Mouse (Mus musculus): ENCODE measurements at regions not wholly inside any gene's neighbourhood (a gene's known extent, or its start where the extent isn't known, plus 50 kb on each side); places are given as distances from the start of the nearest gene placed in this dataset.

DNA sequence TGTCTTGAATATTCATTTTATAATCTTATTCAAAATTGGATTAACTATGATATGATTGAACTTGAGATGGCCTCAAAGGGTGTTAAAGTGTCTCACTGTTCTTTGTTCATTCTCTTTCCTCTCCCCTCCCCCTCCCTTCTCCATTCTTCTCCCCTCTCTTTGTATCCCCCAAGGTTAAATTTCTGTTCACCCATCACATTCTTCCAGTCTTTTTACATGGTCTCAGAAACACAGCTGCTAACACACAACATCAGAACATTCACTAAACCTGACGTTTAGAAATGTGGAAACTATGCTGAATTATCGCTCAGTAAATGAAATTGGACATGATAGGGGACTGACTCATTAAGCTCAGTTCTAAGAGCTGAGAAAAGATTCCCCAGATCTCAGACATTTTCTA is 60.6 kb upstream of the Nabp1 start:
- Histone ChIP-seq H3K27me3 (ENCODE audit: control insufficient read depth, insufficient read depth, low read depth, low read length) (no peaks in the 10 kb centered on the region), H3K9me3 (replicated peaks; ENCODE audit: control insufficient read depth, low read length) (no peaks in the 10 kb centered on the region), H3K4me3 (ENCODE audit: low read depth, low read length) (no peak overlapping the region), H3K4me1 (ENCODE audit: control insufficient read depth, low read depth, low read length) (no peaks in the 10 kb centered on the region; the same call in 1 of the 2 replicates), H3K4me2 (ENCODE audit: low read depth, low read length) (no peak overlapping the region), H3K36me3 (ENCODE audit: control insufficient read depth, insufficient read depth) (no peaks in the 10 kb centered on the region), H3K27ac (ENCODE audit: low read length) (no peak overlapping the region), H3K9ac (ENCODE audit: low read depth, low read length) (no peak overlapping the region)
- 65% methylated on average over 2 of the region's 2 CpGs for WGBS (ENCODE audit: insufficient replicate concordance)
- no peak for ATAC-seq (ENCODE audit: low read depth)

DNA sequence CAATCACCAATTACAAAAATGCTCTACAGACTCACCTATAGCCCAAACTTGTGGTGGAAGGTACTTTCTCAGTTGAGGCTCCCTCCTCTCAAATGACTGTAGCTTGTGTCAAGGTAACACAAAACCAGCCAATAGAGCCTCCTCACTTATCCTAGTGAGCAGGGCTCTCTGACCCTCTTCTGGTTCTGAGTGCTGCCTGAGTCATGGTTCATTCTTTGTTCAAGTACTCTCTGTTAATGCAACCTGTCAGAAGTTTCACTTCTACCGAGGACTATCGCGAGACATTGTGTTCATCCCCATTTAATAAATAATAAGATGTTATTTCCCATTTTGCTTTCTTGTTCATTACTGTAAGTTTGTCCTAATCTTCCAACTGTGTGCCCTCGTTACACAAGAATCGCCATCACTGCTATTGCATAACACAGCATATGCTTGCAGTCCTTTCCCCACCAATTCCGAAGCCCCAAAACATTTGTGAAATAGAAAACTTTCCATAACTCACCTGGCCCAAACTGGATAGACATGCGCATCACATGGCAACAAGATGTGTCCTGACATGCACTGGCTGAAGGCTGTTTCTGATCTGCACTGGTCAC is 59.6 kb upstream of the Nabp1 start:
- H3K36me3 ChIP-seq (ENCODE audit: control insufficient read depth, insufficient read depth): no peaks in the 10 kb centered on the region
- no peak overlapping the region for H3K4me2 ChIP-seq (ENCODE audit: low read depth, low read length)
- H3K4me3 ChIP-seq (ENCODE audit: low read depth, low read length): no peak overlapping the region
- H3K4me1 ChIP-seq (ENCODE audit: control insufficient read depth, low read depth, low read length): no peaks in the 10 kb centered on the region; the same call in 1 of the 2 replicates
- 74% methylated on average over 7 of the region's 7 CpGs for WGBS (ENCODE audit: insufficient replicate concordance)
- no peaks in the 10 kb centered on the region for H3K27me3 ChIP-seq (ENCODE audit: control insufficient read depth, insufficient read depth, low read depth, low read length)
- no peaks in the 10 kb centered on the region for H3K9me3 ChIP-seq (replicated peaks; ENCODE audit: control insufficient read depth, low read length)
- H3K9ac ChIP-seq (ENCODE audit: low read depth, low read length): no peak overlapping the region
- no peak for ATAC-seq (ENCODE audit: low read depth)
- H3K27ac ChIP-seq (ENCODE audit: low read length): no peak overlapping the region

DNA sequence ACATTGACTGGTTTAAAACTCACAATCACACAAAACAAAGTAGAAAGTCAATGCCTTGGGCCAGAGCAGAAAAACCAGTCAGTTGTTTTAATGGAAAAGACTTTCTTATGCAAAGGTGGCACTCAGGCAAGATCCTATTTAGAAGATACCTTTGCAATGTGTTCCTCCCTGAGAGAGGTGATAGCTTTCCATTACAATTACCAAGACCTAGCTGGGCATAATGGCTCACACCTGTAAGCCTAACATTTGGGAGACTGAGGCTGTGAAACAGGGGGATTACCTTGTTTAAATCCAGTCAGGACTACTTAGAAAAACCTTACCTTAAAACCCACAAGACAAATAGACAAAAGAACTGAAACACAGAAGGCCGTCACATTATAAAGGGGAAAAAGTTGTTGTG is 57.9 kb upstream of the Nabp1 start:
- no peak for ATAC-seq (ENCODE audit: low read depth)
- Histone ChIP-seq H3K36me3 (ENCODE audit: control insufficient read depth, insufficient read depth) (no peaks in the 10 kb centered on the region), H3K27me3 (ENCODE audit: control insufficient read depth, insufficient read depth, low read depth, low read length) (no peaks in the 10 kb centered on the region), H3K4me2 (ENCODE audit: low read depth, low read length) (no peak overlapping the region), H3K9ac (ENCODE audit: low read depth, low read length) (no peak overlapping the region), H3K9me3 (replicated peaks; ENCODE audit: control insufficient read depth, low read length) (no peaks in the 10 kb centered on the region), H3K4me1 (ENCODE audit: control insufficient read depth, low read depth, low read length) (no peaks in the 10 kb centered on the region; the same call in none of the 2 replicates), H3K4me3 (ENCODE audit: low read depth, low read length) (no peak overlapping the region), H3K27ac (ENCODE audit: low read length) (no peak overlapping the region)
- WGBS (ENCODE audit: insufficient replicate concordance): 70% methylated on average over 1 of the region's 1 CpGs

DNA sequence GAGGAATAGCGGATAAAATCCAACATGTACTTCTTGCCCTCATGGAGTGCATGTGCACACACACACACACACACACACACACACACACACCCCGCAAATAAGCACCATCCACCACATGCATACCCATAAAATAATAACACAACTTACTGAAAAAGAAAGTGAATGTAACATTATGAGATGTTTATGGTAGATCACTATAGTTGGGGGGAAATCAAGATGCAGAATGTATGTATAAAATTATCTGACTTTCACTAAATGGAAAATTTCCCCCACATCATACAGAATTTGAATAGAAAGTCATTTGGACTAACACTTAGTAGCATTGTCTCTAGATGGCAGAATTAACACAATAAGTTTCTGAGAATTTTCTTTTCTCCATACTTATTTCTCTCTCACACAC is 57.2 kb upstream of the Nabp1 start:
- Histone ChIP-seq H3K36me3 (ENCODE audit: control insufficient read depth, insufficient read depth) (no peaks in the 10 kb centered on the region), H3K4me3 (ENCODE audit: low read depth, low read length) (no peak overlapping the region), H3K9ac (ENCODE audit: low read depth, low read length) (no peak overlapping the region), H3K9me3 (replicated peaks; ENCODE audit: control insufficient read depth, low read length) (no peaks in the 10 kb centered on the region), H3K4me1 (ENCODE audit: control insufficient read depth, low read depth, low read length) (peaks cover 2% of the 10 kb centered on the region), H3K27me3 (ENCODE audit: control insufficient read depth, insufficient read depth, low read depth, low read length) (no peaks in the 10 kb centered on the region), H3K27ac (ENCODE audit: low read length) (no peak overlapping the region), H3K4me2 (ENCODE audit: low read depth, low read length) (no peak overlapping the region)
- WGBS (ENCODE audit: insufficient replicate concordance): 83% methylated on average over 2 of the region's 2 CpGs
- no peak for ATAC-seq (ENCODE audit: low read depth)

DNA sequence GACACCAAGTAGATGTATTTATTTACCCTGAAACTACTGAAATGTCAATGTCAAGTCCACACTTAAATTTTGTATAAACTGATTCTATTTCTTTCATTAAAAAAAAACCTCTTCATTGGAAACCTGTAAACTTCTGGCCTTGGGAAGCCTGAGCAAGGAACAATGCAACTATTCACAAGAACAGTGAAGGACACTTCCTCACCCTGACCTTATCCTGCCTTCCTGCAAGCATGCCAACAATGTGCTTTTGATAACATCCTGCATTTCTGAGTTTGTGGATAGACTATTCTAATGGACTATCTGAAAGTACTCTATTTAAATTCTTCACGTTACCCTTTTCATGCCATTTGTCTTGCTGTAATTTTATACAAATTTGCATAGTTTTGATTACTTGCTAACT is 53.1 kb upstream of the Nabp1 start:
- Histone ChIP-seq H3K27me3 (ENCODE audit: control insufficient read depth, insufficient read depth, low read depth, low read length) (no peaks in the 10 kb centered on the region), H3K9me3 (replicated peaks; ENCODE audit: control insufficient read depth, low read length) (no peaks in the 10 kb centered on the region), H3K4me2 (ENCODE audit: low read depth, low read length) (no peak overlapping the region), H3K4me3 (ENCODE audit: low read depth, low read length) (no peak overlapping the region), H3K36me3 (ENCODE audit: control insufficient read depth, insufficient read depth) (no peaks in the 10 kb centered on the region), H3K9ac (ENCODE audit: low read depth, low read length) (no peak overlapping the region), H3K4me1 (ENCODE audit: control insufficient read depth, low read depth, low read length) (peaks cover 11% of the 10 kb centered on the region), H3K27ac (ENCODE audit: low read length) (no peak overlapping the region)
- WGBS (ENCODE audit: insufficient replicate concordance): 55% methylated on average over 1 of the region's 1 CpGs
- no peak for ATAC-seq (ENCODE audit: low read depth)

DNA sequence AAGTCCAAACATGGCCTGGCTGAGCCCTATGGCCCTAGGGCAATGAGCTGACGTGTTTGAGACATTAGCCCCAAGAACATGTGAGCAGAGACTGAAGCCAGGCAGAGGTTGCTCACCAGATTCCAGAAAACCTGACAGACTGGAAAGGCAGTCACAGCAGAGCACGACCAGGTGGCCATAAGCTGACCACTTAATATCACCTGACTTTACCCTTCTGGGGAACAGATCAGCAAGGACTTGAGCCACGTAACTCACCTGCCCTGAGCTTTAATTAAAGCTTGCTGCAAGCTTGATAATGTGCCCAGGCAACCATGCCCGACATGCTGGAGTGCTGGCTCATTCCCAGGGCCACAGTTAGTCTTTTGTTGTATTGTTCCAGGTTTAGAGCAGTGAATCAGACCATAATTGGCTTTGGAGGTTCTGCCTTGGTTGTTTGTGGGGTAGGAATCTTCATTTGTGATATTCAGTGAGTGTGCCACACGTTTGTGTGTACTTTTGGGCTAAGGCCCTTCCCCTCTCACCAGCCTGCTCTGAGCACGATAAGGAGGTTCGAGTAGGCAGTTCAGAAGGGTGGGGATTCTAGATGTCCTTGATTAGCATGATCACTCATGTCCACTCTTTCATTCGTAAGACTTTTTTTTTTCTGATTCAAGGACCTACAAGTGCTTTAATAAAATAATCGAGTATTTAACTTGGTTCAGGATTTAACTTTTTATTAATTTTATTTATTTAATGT is 52.1 kb upstream of the Nabp1 start:
- peaks cover 11% of the 10 kb centered on the region for H3K4me1 ChIP-seq (ENCODE audit: control insufficient read depth, low read depth, low read length)
- H3K4me3 ChIP-seq (ENCODE audit: low read depth, low read length): no peak overlapping the region
- peak overlapping the region; percentile 33 for H3K4me2 ChIP-seq (ENCODE audit: low read depth, low read length)
- 0 out of 2 replicates have a peak overlapping the region, but pooled peaks have one; percentile 10 for H3K9ac ChIP-seq (ENCODE audit: low read depth, low read length)
- no peaks in the 10 kb centered on the region for H3K9me3 ChIP-seq (replicated peaks; ENCODE audit: control insufficient read depth, low read length)
- 33% methylated on average over 9 of the region's 9 CpGs for WGBS (ENCODE audit: insufficient replicate concordance)
- H3K27ac ChIP-seq (ENCODE audit: low read length): peak overlapping the region; percentile 63
- peak; percentile 92 for ATAC-seq (ENCODE audit: low read depth)
- H3K27me3 ChIP-seq (ENCODE audit: control insufficient read depth, insufficient read depth, low read depth, low read length): no peaks in the 10 kb centered on the region
- H3K36me3 ChIP-seq (ENCODE audit: control insufficient read depth, insufficient read depth): no peaks in the 10 kb centered on the region

DNA sequence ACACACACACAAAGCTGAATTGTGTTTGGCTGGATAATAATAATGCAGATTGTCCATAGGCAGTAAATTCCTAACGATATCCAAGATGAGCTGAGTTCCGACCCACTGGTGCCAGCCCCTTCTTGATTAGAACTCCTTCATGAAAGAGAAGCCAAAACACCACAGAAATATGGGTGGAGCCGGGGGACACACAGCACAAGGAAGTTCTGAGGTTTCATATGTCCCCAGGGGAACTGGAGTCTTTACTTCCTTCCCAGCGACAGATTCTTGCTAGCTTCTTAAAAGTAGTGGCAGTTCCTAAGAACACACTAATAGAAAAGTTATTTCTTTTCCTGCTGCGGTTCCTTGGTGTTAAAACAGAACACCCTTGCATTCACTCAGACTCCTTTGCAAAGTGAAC is 51.4 kb upstream of the Nabp1 start:
- H3K4me2 ChIP-seq (ENCODE audit: low read depth, low read length): no peak overlapping the region
- no peaks in the 10 kb centered on the region for H3K36me3 ChIP-seq (ENCODE audit: control insufficient read depth, insufficient read depth)
- no peak overlapping the region for H3K4me3 ChIP-seq (ENCODE audit: low read depth, low read length)
- no peak overlapping the region for H3K9ac ChIP-seq (ENCODE audit: low read depth, low read length)
- no peaks in the 10 kb centered on the region for H3K27me3 ChIP-seq (ENCODE audit: control insufficient read depth, insufficient read depth, low read depth, low read length)
- 32% methylated on average over 5 of the region's 5 CpGs for WGBS (ENCODE audit: insufficient replicate concordance)
- H3K9me3 ChIP-seq (replicated peaks; ENCODE audit: control insufficient read depth, low read length): no peaks in the 10 kb centered on the region
- H3K27ac ChIP-seq (ENCODE audit: low read length): no peak overlapping the region; the same call in 1 of the 2 replicates
- peaks cover 11% of the 10 kb centered on the region for H3K4me1 ChIP-seq (ENCODE audit: control insufficient read depth, low read depth, low read length)
- ATAC-seq (ENCODE audit: low read depth): no peak

DNA sequence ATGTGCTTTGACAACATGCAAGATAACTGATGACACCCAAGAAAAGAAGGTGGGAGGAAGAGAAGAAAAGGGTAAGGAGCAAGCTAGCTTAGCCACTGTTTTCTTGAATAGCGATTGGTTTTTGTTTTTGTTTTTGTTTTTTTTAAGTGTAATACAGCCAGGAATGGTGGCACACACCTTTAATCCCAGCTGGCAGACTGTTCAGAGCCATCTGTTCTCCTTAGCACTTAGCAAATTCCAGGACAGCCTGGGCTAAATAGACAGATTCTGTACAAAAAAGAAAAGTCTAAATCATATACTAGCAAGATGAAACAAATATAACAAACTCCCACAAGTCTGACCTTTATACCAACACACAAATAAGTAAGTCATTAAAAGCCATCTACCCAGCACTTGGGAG is 50.4 kb upstream of the Nabp1 start:
- no peak overlapping the region for H3K9ac ChIP-seq (ENCODE audit: low read depth, low read length)
- H3K27ac ChIP-seq (ENCODE audit: low read length): no peak overlapping the region
- H3K36me3 ChIP-seq (ENCODE audit: control insufficient read depth, insufficient read depth): no peaks in the 10 kb centered on the region
- peaks cover 11% of the 10 kb centered on the region for H3K4me1 ChIP-seq (ENCODE audit: control insufficient read depth, low read depth, low read length)
- ATAC-seq (ENCODE audit: low read depth): no peak
- no peaks in the 10 kb centered on the region for H3K9me3 ChIP-seq (replicated peaks; ENCODE audit: control insufficient read depth, low read length)
- 59% methylated on average over 1 of the region's 1 CpGs for WGBS (ENCODE audit: insufficient replicate concordance)
- no peak overlapping the region for H3K4me2 ChIP-seq (ENCODE audit: low read depth, low read length)
- H3K4me3 ChIP-seq (ENCODE audit: low read depth, low read length): no peak overlapping the region
- H3K27me3 ChIP-seq (ENCODE audit: control insufficient read depth, insufficient read depth, low read depth, low read length): no peaks in the 10 kb centered on the region

Measured in liver, embryonic 16.5 days (tissue).